Mouse (Mus musculus) hindlimb bud, embryonic 11.5 days (tissue): ENCODE data around the gene Gm10408.
"Not testable (repeated sequence)": the region's sequence is repeated elsewhere in the genome, so short reads cannot be mapped to it uniquely, and the experiment has no call there.

Experiments
- DNase-seq: peaks from one replicate; pipeline ENCODE4 v3.0.0-alpha.2; 2012; ENCODE audit warnings: low read depth, low spot score; ENCODE audit errors: extremely low spot score

The Gm10408 gene

DNA sequence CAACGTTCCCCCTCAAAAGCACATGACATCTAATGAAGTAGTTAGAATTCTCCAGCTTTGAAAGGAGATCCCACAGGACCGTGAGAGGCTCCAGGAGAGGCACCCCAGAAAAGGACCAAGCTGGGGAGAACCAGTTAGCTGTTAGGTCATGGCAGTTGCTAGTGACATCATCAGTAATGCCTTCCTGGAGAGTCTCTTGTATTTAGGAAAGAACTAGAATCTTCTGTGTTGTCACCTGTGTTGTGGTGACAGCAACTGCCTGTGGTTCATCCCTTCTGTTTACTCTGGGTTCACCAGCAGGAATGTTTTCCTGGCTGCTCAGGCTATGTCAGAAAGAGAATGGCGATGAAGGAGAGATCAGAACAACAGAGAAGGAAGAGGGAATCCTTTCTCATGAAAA lies at the start of gene Gm10408:
Gene Gm10408, plus strand, starts transcription at position 301 of the 400 bp plus-strand sequence.
- DNase-seq = not testable (repeated sequence)

DNA sequence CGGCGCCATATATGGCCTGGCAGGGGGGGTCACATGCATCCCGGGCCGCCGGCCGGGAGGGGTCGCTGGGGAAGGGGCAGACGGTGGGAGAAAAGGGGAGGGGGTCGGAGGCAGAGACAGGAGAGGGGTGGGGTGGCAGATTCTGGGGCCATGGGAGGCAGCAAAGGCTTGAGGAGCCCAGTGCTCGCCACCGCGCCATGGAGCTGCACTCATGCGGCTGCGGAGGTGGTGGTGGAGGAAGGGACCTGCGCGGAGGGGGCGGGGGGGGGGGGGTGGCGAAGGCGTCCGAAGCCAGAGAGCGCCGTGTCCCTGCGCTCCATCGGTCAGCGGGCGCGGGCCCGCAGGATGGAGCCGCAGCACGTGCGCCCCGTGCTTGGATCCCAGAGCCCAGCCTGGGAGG lies 36.9 kb upstream of the Gm10408 start, which contains the start of gene Gm10409:
Gene Gm10409, plus strand, starts transcription at position 301 of the 400 bp plus-strand sequence.
- DNase-seq = not testable (repeated sequence)

DNA sequence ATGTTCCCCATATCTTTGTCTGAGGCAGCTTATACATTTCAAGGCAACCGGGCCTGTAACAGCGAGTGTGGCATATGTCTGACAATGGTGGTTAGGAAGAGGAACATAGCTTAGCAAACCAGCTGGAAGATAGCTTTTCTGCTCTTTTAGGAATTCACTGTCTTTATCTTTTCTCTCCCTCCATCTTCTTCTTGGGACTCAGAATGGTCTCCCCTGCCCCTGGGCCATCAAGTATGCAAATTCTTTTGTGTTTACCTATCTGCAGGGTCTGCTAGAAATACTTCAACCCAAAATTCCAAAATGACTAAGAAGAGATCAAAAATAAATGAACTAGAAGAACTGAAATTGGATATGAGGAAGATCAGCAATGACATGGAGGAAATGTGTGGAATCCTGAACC lies 21.4 kb upstream of the Gm10408 start, which contains the start of gene Gm3005:
Gene Gm3005, plus strand, starts transcription at position 301 of the 400 bp plus-strand sequence.
- not testable (repeated sequence) for DNase-seq
